Mouse (Mus musculus) erythroid progenitor cell, adult 5-6 weeks (primary cell): ENCODE results near the gene Upp2. TPM values are rescaled to one million over a fixed set of nuclear protein-coding genes. Genes with fewer than 3 reads are reported as not detected.

ENCODE experiments used
- ATAC-seq: replicated peaks from 2 replicates; pipeline ENCODE4 v1.8.0; 2016; ENCODE audit warnings: moderate number of reproducible peaks, mild to moderate bottlenecking, moderate TSS enrichment, inconsistent platforms; ENCODE audit not compliant: poor library complexity, low FRiP score, severe bottlenecking
- total RNA-seq, 2 experiments: library from RNA; stranded (forward) in 1 of 2; stranded (reverse) in 1 of 2; fragments of 150-400 nt in 1 of 2; fragments of 186-747, 209-891 nt in 1 of 2; gene quantifications; 2 replicates each; pipeline versions ENCODE4 v1.2.3 to v1.2.4; 2015 to 2017; ENCODE audit warnings: low replicate concordance in 2 of 2

The Upp2 gene
- total RNA-seq, 2 experiments from 2014 or later = not detected

DNA sequence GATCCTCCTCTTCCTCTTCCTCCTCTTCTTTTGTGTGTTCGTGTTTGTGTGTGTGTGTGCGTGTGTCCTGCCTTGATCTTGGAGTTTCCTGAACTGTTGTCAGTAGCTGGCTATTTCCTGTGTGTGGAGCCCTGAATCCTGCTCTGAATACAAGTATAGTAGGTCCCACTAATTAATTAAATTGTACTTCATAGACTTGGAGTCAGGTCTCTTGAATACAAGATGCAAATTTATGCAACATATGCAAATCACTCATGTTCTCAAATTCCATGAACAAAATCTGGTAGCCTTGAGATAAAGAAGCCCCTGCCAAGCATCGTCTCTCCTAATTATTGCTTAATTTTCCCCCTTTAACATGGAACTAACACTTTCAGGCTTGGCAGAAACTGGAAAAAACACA lies 36.3 kb downstream of the Upp2 start:
- no peak for ATAC-seq

DNA sequence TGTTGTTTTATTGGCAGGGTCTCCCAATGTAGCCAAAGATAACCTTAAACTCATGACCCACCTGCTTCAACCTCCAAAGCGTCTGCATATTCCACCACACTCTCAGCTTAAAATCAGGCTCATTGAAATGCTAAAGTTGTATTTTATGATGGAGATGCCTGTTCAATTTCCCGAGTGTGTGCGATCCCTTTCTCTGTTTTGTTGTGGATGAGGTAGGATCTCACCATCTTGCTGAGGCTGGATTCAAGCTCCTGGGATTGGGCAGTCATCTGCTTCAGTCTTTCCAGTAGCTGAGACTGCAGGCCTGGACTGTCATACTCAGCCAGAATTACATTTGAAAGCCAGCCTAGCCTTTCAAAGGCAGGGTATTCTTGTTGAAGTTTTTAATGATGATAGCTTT lies 37.7 kb downstream of the Upp2 start:
- ATAC-seq = no peak

DNA sequence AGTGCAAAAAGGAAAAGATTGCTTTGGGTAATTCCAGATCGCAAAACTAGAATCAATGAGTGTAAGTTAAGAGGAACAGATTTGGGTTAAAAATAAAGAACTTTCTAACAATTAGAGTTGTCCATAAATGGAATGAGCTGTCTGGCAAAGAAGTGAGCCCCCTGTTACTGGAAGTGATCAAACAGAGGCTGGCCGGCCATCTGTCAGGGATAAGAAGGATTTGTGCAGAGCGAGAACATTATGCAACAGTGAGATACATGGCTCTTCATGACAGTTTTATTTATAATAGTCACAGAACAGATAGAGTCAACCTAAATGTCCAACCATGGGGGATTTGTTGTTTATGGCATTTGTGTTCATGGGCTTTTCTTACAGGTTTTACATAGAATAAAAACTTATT lies 46.6 kb downstream of the Upp2 start:
- no peak for ATAC-seq

DNA sequence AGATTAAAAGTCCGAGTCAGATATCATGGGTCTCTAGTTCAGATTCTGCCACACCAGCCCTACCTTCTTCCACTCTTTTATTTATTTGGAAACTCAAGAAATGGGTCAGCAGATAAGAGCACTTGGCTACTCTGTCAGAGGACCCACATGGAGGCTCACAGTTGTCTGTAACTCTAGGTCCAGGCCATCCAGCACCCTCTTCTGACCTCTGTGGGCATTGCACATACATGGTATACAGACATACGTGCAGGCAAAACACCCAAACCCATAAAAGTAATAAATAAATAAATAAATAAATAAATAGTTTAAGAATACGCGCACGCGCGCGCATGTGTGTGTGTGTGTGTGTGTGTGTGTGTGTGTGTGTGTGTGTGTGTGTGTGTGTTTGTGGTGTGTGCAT lies 47.8 kb downstream of the Upp2 start:
- ATAC-seq = no peak

DNA sequence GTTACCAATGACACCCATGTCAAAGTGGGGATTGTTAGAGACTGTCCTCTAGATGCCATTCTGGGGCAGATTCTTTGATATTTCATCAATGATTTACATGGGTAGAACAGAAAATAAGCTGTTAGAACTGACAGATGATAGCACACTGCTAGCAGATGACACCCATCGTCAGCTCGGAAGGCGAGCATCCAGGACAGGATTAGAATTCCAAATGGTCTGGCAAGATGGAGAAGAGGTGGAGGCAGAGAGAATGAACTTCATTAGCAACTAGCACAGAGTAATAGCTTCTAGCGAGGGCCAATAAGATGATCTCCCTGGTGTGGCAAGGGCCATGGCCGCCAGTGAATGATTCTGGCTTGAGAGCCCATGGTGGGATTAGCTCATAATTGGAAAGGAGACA lies 48.7 kb downstream of the Upp2 start:
- no peak for ATAC-seq

DNA sequence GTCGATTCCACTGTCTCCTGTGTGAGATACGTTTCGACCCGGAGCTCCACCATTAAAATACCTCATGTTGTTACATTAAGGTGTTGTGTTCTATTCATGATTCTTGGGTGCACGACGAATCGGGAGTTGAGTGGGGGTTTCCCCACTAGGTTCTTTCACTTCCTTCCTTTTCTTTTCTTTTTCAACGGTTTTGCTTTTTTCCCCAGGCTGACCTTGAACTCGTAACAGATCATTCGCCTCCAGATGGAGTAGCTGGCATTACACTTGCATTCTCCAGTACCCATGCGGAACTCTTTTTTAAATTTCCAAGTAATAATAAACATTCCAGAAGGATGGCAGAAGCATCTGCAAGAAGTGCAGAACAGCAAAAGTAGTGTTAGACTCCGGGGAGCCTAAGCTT lies 58.1 kb downstream of the Upp2 start:
- ATAC-seq = no peak

DNA sequence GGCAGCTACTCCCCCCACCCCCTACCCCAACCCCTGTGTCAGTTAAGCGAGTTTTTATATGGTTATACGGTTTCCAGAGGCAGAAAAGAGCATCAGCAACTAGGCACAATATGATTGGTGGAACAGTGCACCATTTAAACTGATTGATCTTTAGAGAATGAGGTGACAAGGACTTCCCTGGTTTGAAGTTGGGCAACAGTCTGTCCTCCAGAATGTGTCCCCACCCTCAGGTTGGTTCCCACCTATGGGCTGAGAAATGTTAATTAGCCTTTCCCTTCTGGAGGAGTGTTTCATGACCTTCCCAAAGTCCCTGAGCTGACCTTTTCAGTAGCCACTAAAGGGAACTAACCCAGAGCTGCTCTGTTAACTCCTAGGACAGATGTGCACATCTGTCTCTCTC lies 58.6 kb downstream of the Upp2 start:
- ATAC-seq = no peak

DNA sequence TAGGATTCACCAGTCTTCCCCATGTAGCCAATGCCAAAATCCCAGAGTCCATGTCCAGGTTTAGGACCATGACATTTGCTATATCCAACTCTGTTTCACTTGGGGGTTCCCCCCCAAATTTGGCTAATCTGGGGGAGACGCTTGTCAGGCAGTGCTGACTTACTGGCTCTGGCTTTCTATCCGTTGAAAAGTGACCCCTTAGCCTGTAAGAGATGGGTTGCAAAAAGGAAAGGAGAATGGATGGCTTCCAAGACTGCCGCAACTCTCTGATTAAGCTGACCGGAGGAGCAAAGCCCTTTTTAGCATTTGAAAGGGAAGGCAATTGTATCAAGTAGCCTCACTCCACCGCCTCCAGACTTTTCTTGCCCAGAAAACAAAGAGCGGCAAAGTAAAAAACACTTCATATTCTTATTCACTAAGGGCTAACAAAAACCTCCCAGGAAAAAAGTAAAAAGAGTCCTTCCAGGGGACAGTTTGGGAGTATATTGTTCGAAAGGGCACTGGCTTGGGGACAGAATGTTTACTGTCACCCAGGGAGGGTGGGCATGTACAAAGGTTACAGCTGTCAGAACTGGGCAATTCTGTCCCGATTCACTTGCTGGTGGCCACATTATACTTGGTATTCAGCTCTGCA lies 59.2 kb downstream of the Upp2 start:
- ATAC-seq = no peak

DNA sequence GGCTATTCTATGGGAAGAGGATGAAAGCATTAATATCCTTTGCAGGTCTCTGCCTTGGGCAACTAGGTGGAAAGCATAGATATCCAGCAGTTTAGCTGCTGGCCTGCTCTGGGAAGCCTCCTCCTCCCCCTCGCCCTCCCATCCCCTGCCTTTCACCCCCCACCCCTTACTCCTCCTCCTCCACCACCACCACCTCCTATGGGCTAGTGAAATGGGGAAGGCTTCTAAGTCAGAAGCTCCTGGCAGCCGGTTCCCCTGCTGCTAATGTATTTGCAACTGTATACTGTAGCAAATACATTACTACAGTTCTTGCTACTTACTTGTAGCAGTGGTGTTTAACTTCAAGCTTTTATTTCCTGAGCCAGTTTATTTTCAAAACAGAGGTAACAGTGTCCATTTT lies 60.9 kb downstream of the Upp2 start:
- no peak for ATAC-seq

DNA sequence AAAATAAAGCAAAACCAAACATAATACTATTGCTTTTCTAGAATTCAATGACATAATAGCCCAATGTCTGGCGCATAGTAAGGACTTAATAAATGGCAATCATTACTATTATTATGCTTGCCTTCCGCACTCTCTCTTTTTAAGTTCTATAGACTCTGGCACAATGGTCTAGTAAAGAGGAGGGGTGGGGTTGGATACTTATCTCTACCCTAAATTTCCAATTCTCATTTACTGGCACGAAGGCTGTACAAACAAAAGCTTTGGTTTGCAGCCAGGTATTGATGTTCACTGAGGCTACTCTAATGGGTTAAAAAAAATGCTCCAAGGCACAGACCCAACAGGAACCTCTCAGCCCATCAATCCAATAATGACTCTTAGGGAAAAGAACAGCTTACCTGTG lies 61.9 kb downstream of the Upp2 start:
- no peak for ATAC-seq

DNA sequence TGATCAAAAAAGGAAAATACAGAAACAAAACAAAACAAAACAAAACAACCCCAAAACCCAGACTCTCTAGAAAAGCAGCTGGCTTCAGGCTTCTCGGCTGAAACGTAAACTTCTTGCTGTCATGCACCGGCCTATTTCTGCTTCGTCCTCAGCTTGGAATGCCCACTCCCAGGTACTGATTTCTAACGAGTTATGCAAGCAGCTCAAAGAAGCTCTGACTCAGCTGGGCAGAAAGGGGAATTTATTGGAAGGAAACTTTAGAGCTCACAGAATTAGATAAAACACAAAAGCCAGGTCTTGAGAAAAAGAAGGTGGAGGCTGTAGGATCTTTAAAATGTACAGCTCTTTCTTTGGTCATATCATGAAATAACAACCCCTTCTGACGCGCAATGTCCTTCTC lies 62.3 kb downstream of the Upp2 start:
- ATAC-seq = no peak

DNA sequence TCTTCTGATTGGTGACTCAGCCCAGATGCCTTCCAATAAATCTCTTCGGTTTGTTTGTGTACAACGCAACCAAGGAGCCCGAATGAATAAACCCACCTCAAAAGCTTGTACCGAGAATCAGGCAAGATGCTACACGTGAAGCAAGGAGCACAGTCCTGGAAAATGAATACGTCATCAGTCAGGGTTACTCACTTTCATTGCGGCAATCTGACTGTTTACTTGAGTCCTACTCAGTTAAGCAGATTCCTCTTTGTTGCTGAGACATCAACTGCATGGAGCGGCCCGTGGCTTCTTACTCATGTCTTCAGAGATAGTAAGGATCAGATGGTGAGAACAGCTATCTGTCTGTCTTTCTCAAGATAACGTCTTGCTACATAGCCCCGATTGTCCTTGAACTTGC lies 66.7 kb downstream of the Upp2 start:
- ATAC-seq = no peak

DNA sequence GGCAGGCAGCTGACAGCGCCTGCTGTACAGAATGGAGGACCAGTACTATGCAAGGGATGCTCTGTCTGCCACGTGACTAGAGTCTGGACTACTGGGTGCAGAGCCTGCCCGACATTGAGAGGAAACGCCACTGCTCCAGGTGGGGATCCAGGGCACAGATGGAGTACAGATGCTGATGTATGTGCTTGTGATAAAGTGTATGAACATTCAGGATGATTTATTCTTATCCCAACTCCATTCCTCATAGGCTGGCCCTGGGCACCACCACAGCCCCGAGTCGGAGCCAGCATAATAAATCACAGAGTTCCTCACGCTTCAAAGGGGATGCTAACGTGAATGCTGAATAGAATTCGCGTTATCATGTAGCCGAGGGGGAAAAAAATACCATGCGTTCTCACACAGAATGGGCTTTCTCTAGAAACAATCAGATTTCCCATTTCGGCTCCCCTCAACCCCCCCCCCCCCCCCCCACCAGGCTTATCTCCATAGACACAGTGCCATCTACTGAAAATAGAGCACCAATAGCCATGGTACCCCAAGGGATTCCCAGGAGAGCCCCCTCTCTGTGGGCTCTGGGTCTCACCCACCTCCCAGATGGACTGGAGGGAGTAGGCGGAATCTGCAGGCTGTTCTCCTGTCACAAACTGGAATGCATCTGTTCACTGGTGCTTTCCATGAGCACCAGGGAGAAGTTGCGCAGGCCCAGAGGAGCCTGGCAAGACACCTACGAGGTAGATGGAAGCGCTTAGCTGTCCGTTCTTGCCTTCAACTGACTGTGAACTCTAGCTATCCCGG lies 74.9 kb downstream of the Upp2 start:
- no peak for ATAC-seq

DNA sequence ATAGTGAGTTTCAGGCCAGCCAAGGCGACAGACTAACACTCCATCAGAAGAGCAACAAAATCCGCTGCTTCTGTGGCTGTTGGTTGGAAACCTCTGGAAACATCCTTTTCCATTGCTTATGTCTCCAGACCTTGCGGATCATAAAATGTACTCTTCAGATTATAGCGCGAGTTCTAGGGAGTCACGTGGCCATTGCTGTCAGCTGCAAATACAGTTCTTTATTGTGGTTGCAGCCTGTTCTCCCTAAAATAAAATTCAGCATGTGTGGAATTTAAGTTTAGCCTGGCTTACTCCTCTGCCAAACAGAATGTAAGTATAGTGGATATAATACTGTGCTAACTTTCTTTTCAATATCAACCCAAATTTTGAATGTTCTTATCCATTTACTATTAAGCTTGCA lies 78.6 kb downstream of the Upp2 start:
- ATAC-seq = no peak

DNA sequence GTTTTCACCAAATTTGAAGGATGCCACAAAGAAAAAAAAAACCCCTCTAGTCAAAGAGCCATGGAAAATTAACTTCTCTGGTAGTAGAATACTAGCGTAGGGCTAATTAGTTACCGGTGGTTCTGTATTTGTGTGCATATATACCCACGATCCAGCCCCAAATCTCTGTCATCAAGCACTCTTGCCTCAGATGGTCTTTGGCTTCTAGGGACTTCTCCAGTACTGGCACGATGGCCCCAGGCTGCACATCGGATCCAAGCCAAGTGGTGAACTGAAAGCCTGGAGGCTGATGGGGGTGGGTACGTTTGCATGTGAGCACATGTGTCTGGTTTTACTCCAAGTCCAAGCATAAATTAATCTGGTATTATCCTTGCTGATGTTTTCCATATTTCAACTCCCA lies 88.1 kb downstream of the Upp2 start:
- no peak for ATAC-seq

DNA sequence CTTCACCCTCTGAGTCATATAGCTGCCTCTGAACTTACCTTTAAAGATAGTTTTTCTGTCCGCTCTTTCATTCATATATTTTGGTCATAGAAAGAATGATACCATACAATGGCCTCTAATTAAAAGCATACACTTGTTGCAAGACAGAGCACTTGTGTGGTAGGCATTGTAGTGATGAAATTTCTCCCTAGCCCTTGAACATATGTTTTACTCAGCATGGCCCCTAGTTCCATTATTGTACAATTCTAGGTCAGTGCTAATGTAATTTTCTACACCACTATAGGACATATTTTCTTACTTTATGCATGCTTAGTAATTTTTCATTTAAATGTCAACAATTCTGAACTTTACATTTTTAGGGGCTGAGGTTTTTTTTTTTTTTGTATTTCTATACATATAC lies 89.9 kb downstream of the Upp2 start:
- ATAC-seq = no peak

DNA sequence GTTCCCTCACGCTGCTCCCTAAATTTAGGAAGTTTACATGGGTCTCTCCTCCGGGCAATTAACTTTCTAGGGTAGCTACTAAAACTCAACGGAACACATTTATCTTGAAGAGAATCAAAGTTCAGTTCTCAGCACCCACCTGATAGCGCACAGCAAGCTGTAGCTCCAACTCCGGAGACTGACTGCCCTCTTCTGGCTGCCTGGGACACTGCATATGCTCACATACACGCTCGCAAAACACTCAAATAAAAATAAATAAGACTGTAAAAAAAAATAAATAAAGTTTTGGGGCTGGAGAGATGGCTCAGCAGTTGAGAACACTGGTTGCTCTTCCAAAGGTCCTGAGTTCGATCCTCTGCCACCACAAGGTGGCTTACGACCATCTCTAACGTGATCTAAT lies 90.8 kb downstream of the Upp2 start:
- no peak for ATAC-seq

DNA sequence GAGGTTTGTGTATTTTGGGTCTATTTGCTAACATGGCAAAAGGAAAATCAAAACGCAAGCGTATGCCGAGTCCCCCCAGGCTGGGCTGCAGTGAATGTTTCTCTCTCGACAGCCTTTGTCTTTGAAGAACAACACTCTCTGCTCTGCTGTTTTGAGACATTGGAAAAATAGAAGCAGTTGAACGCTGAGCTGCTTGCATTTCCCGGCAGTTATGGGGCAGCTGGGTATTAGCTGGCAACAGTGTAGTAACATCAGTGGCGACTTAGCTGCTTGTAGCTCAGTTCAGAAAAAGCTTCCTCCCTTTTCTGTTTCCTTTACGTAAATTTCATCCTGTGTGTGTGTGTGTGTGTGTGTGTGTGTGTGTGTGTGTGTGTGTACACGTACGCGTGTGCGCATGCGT lies 93.5 kb downstream of the Upp2 start:
- ATAC-seq = no peak

DNA sequence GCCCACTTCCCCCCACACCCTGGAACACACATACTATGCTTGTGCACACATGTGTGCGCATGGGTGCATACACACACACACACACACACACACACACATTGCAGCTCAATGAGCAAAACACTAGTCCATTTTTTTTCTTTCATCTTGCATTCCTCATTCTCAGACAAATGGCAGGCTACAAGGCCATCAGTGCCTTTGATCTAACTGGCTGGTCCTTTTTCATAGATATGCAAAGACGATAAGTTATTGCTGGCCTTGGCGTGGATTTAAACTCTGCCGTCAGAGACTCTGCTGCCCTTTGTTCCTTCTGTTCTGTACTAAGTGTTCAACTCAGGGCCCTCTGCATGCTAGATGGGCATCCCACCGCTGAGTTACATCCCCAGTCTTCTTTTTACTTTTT lies 94.0 kb downstream of the Upp2 start:
- no peak for ATAC-seq

DNA sequence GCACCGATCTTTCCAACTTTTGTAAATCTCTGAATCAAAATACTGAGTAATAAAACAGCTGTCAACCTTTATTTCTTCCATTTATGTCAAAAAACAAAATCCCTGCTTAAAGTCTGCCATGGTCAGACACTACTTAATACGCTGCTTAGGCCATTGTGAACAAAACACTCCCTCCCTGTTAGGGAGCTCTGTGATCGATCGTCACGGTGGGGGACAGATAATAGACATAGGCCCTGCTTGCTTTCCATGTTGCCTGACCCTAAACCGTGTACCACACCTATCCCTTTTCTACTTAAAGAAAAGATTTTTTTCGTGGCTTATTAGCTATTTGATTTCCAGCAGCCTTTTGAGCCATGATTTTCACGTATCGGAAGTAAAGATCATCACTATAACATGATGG lies 95.6 kb downstream of the Upp2 start:
- no peak for ATAC-seq

DNA sequence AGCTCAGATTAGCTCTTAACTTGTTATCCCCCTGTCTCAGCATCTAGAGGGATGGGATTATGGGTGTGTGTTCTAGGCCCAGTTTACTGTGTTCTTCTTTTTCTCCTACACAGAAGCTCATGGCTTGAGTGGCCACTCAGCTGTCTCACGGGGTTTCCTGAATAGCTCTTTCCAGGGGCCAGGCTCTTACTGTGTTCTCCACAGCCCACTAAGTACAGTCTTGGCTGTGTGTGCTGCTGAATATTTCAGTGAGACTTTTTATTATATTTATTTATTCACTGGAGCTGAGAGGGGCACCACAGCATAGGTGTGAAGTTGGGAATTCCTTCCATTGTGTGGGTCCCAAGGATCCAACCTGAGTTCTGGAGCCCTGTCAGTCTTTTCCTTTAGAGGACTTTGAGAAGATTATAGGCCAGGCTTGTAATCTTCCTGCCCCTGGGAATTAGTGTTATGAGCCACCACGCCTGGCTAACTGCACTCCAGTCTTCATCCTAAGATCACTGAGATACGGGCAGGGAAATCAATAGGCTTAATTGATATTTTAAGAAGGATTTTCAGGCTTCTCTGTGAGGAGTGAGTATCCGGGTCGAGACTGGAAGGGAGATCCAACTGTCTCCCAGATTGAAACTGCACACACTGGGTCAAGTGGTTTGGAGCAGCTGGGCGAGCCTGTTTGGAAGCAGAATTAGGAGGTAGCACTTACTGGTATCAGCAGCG lies 96.5 kb downstream of the Upp2 start:
- no peak for ATAC-seq
